Mouse (Mus musculus) heart, embryonic 16.5 days (tissue): ENCODE measurements at regions not wholly inside any gene's neighbourhood (a gene's known extent, or its start where the extent isn't known, plus 50 kb on each side); places are given as distances from the start of the nearest gene placed in this dataset.

Source experiments
- ATAC-seq: fragments of 200-750 bp; cut with Nextera tagmentation; replicated peaks from 2 replicates; pipeline ENCODE4 v1.8.0; 2017; ENCODE audit warnings: moderate number of reproducible peaks; ENCODE audit not compliant: insufficient read depth, low FRiP score; ENCODE audit errors: extremely low read depth
- H3K27ac ChIP-seq: fragments of 300-500 bp; sonication (generic); 2 replicates; pipeline ENCODE4 v1.5.1; 2014; ENCODE audit warnings: mild to moderate bottlenecking, low read length, control low read depth, moderate library complexity
- H3K27me3 ChIP-seq: fragments of 300-500 bp; sonication (generic); 2 replicates; pipeline ENCODE4 v1.6.1; 2014; ENCODE audit warnings: low read length, mixed read lengths; ENCODE audit not compliant: control insufficient read depth, insufficient read depth
- H3K36me3 ChIP-seq: fragments of 300-500 bp; sonication (generic); 2 replicates; pipeline ENCODE4 v1.6.1; 2014; ENCODE audit not compliant: control insufficient read depth, insufficient read depth
- H3K4me1 ChIP-seq: fragments of 300-500 bp; sonication (generic); 2 replicates; pipeline ENCODE4 v1.6.1; 2014; ENCODE audit warnings: low read length, mixed read lengths; ENCODE audit not compliant: control insufficient read depth, insufficient read depth
- H3K4me2 ChIP-seq: fragments of 300-500 bp; sonication (generic); 2 replicates; pipeline ENCODE4 v1.6.1; 2014; ENCODE audit warnings: low read depth, mild to moderate bottlenecking, control low read depth, low read length
- H3K4me3 ChIP-seq: fragments of 300-500 bp; sonication (generic); 2 replicates; pipeline ENCODE4 v1.5.1; 2014; ENCODE audit warnings: mild to moderate bottlenecking, control low read depth, low read length
- H3K9ac ChIP-seq: fragments of 300-500 bp; sonication (generic); 2 replicates; pipeline ENCODE4 v1.6.1; 2014; ENCODE audit warnings: low read length, control low read depth
- H3K9me3 ChIP-seq: fragments of 300-500 bp; sonication (generic); replicated peaks from 2 replicates; pipeline ENCODE4 v1.6.1; 2016; ENCODE audit warnings: low read length; ENCODE audit not compliant: control insufficient read depth
- WGBS: fragments of 180-500 bp; shearing (Covaris S2); extraction: QIAGEN DNeasy Blood & Tissue Kit; methylation state at CpG from one replicate; pipeline ENCODE4 v1.1.7; 2014; 5-methylcytosine and 5-hydroxymethylcytosine counted together

GRCm38 (mm10) chr7:40698309-40698708 is 199.8 kb upstream of the Vstm2b start:
- no peak overlapping the region for H3K4me2 ChIP-seq
- no peak overlapping the region for H3K27ac ChIP-seq
- no peaks in the 10 kb centered on the region for H3K9me3 ChIP-seq
- H3K36me3 ChIP-seq = no peaks in the 10 kb centered on the region
- H3K4me1 ChIP-seq = no peaks in the 10 kb centered on the region
- H3K27me3 ChIP-seq = no peaks in the 10 kb centered on the region
- ATAC-seq = no peak
- no peak overlapping the region for H3K9ac ChIP-seq
- WGBS = 30% methylated on average over 3 of the region's 3 CpGs
- H3K4me3 ChIP-seq = no peak overlapping the region

- no peaks in the 10 kb centered on the region for H3K4me1 ChIP-seq
- H3K36me3 ChIP-seq = no peaks in the 10 kb centered on the region
- no peak overlapping the region for H3K4me2 ChIP-seq
- H3K9ac ChIP-seq = no peak overlapping the region
- H3K9me3 ChIP-seq = no peaks in the 10 kb centered on the region
- ATAC-seq = no peak
- no peak overlapping the region for H3K27ac ChIP-seq
- no peak overlapping the region for H3K4me3 ChIP-seq
- 80% methylated on average over 1 of the region's 1 CpGs for WGBS
- H3K27me3 ChIP-seq = no peaks in the 10 kb centered on the region
Observed at GRCm38 (mm10) chr7:40699633-40700032, 198.5 kb upstream of the Vstm2b start.

GRCm38 (mm10) chr7:40700656-40701055 is 197.5 kb upstream of the Vstm2b start:
- WGBS = 75% methylated on average over 5 of the region's 5 CpGs
- no peaks in the 10 kb centered on the region for H3K36me3 ChIP-seq

GRCm38 (mm10) chr7:40702191-40703045 is 195.7 kb upstream of the Vstm2b start:
- Histone ChIP-seq H3K27ac (no peak overlapping the region), H3K4me2 (no peak overlapping the region), H3K4me1 (no peaks in the 10 kb centered on the region), H3K4me3 (no peak overlapping the region), H3K9me3 (peaks cover 3% of the 10 kb centered on the region), H3K36me3 (no peaks in the 10 kb centered on the region), H3K9ac (no peak overlapping the region), H3K27me3 (no peaks in the 10 kb centered on the region)
- 57% methylated on average over 5 of the region's 5 CpGs for WGBS
- ATAC-seq = no peak

More at GRCm38 (mm10) chr7:40700656-40701055, 197.5 kb upstream of the Vstm2b start:
- no peak overlapping the region for H3K4me2 ChIP-seq
- H3K9ac ChIP-seq = no peak overlapping the region
- H3K4me3 ChIP-seq = no peak overlapping the region
- no peaks in the 10 kb centered on the region for H3K27me3 ChIP-seq
- peaks cover 3% of the 10 kb centered on the region for H3K9me3 ChIP-seq
- no peaks in the 10 kb centered on the region for H3K4me1 ChIP-seq
- H3K27ac ChIP-seq = no peak overlapping the region
- no peak for ATAC-seq

GRCm38 (mm10) chr7:40708231-40708630 is 189.9 kb upstream of the Vstm2b start:
- Histone ChIP-seq H3K27me3 (no peaks in the 10 kb centered on the region), H3K9ac (no peak overlapping the region), H3K36me3 (no peaks in the 10 kb centered on the region), H3K27ac (no peak overlapping the region), H3K4me3 (no peak overlapping the region), H3K4me2 (no peak overlapping the region), H3K4me1 (no peaks in the 10 kb centered on the region), H3K9me3 (peaks cover 3% of the 10 kb centered on the region)
- 89% methylated on average over 2 of the region's 2 CpGs for WGBS
- ATAC-seq = no peak

GRCm38 (mm10) chr7:40717991-40718390 is 180.1 kb upstream of the Vstm2b start:
- no peak overlapping the region for H3K4me2 ChIP-seq
- no peaks in the 10 kb centered on the region for H3K36me3 ChIP-seq
- no peak for ATAC-seq
- H3K4me1 ChIP-seq = no peaks in the 10 kb centered on the region
- no peak overlapping the region for H3K4me3 ChIP-seq
- 52% methylated on average over 6 of the region's 6 CpGs for WGBS
- no peak overlapping the region for H3K9ac ChIP-seq
- H3K27ac ChIP-seq = no peak overlapping the region
- H3K9me3 ChIP-seq = no peaks in the 10 kb centered on the region
- H3K27me3 ChIP-seq = no peaks in the 10 kb centered on the region

GRCm38 (mm10) chr7:40736971-40737468 is 161.1 kb upstream of the Vstm2b start:
- Histone ChIP-seq H3K27me3 (no peaks in the 10 kb centered on the region), H3K9ac (no peak overlapping the region), H3K9me3 (no peaks in the 10 kb centered on the region), H3K4me2 (no peak overlapping the region), H3K4me1 (no peaks in the 10 kb centered on the region), H3K4me3 (no peak overlapping the region), H3K36me3 (no peaks in the 10 kb centered on the region), H3K27ac (no peak overlapping the region)
- WGBS = 45% methylated on average over 6 of the region's 6 CpGs
- no peak for ATAC-seq

GRCm38 (mm10) chr7:40737496-40737895 is 160.6 kb upstream of the Vstm2b start:
- Histone ChIP-seq H3K4me1 (no peaks in the 10 kb centered on the region), H3K9me3 (no peaks in the 10 kb centered on the region), H3K36me3 (no peaks in the 10 kb centered on the region), H3K27me3 (no peaks in the 10 kb centered on the region), H3K4me2 (no peak overlapping the region), H3K4me3 (no peak overlapping the region), H3K27ac (no peak overlapping the region), H3K9ac (no peak overlapping the region)
- ATAC-seq = no peak
- WGBS = 71% methylated on average over 7 of the region's 7 CpGs

GRCm38 (mm10) chr7:40738174-40738573 is 160.0 kb upstream of the Vstm2b start:
- ATAC-seq = no peak
- Histone ChIP-seq H3K4me2 (no peak overlapping the region), H3K9me3 (no peaks in the 10 kb centered on the region), H3K4me1 (no peaks in the 10 kb centered on the region), H3K36me3 (no peaks in the 10 kb centered on the region), H3K9ac (no peak overlapping the region), H3K27me3 (no peaks in the 10 kb centered on the region), H3K4me3 (no peak overlapping the region), H3K27ac (no peak overlapping the region)
- WGBS = 83% methylated on average over 3 of the region's 3 CpGs
